Mouse (Mus musculus) lung, embryonic 14.5 days (tissue): ENCODE measurements around the gene Mfsd4a. TPM values are rescaled to one million over a fixed set of nuclear protein-coding genes. Genes with fewer than 3 reads are reported as not detected.

Experiments used
- ATAC-seq: fragments of 200-750 bp; cut with Nextera tagmentation; 2 replicates; pipeline ENCODE4 v1.8.0; 2017; ENCODE audit warnings: mild to moderate bottlenecking, moderate TSS enrichment, moderate library complexity; ENCODE audit not compliant: insufficient read depth
- DNase-seq: peaks from one replicate; pipeline ENCODE4 v3.0.0-alpha.2; 2015
- H3K27ac ChIP-seq: fragments of 300-500 bp; sonication (generic); 2 replicates; pipeline ENCODE4 v1.5.1; 2014; ENCODE audit warnings: low read depth, mild to moderate bottlenecking, moderate library complexity
- H3K27me3 ChIP-seq: fragments of 300-500 bp; sonication (generic); 2 replicates; pipeline ENCODE4 v1.6.1; 2014; ENCODE audit warnings: low read length, control low read depth; ENCODE audit not compliant: insufficient read depth
- H3K36me3 ChIP-seq: fragments of 300-500 bp; sonication (generic); 2 replicates; pipeline ENCODE4 v1.6.1; 2014; ENCODE audit warnings: control low read depth; ENCODE audit not compliant: insufficient read depth
- H3K4me1 ChIP-seq: fragments of 300-500 bp; sonication (generic); 2 replicates; pipeline ENCODE4 v1.6.1; 2014; ENCODE audit warnings: antibody characterized with exemption, control low read depth; ENCODE audit not compliant: insufficient read depth
- H3K4me2 ChIP-seq: fragments of 300-500 bp; sonication (generic); 2 replicates; pipeline ENCODE4 v1.6.1; 2014; ENCODE audit warnings: mild to moderate bottlenecking
- H3K4me3 ChIP-seq: fragments of 300-500 bp; sonication (generic); 2 replicates; pipeline ENCODE4 v1.5.1; 2014; ENCODE audit warnings: low read depth, low read length
- H3K9ac ChIP-seq: fragments of 300-500 bp; sonication (generic); 2 replicates; pipeline ENCODE4 v1.6.1; 2014
- H3K9me3 ChIP-seq: fragments of 300-500 bp; sonication (generic); 2 replicates; pipeline ENCODE4 v1.6.1; 2016; ENCODE audit warnings: low read depth, low read length, control low read depth
- CTCF ChIP-seq: IDR thresholded peaks from 2 replicates; pipeline ENCODE4 v1.5.1; 2016; ENCODE audit warnings: antibody characterized with exemption, low read depth
- WGBS: fragments of 180-500 bp; shearing (Covaris S2); extraction: QIAGEN DNeasy Blood & Tissue Kit; methylation state at CpG from one replicate; pipeline ENCODE4 v1.1.7; 2014; 5-methylcytosine and 5-hydroxymethylcytosine counted together
- polyA plus RNA-seq: library from polyadenylated mRNA; unstranded; fragments of >200 nt; fragmentation: Nextera tagmentation; extraction: Ambion mirVana; gene quantifications from 2 replicates; pipeline ENCODE4 v1.2.1, GENCODE M21; 2014

Mfsd4a gene
- polyA plus RNA-seq, 1 experiment from 2014 or later: 23.8 TPM

GRCm38 (mm10) chr1:132065475-132066172 lies 2.2 kb downstream of the Mfsd4a start:
- Histone ChIP-seq H3K27me3 (peaks cover 41% of the 10 kb centered on the region), H3K36me3 (no peaks in the 10 kb centered on the region), H3K9me3 (no peaks in the 10 kb centered on the region), H3K4me2 (no peak overlapping the region), H3K27ac (no peak overlapping the region), H3K9ac (no peak overlapping the region), H3K4me1 (no peaks in the 10 kb centered on the region), H3K4me3 (no peak overlapping the region)
- DNase-seq (no peak), ATAC-seq (no peak)
- no peak for TF ChIP-seq CTCF
- 68% methylated on average over 8 of the region's 8 CpGs for WGBS

GRCm38 (mm10) chr1:132065001-132065400 lies 2.9 kb downstream of the Mfsd4a start:
- WGBS: 72% methylated on average over 1 of the region's 1 CpGs
- H3K27me3 ChIP-seq: peaks cover 41% of the 10 kb centered on the region

GRCm38 (mm10) chr1:132063096-132063495 lies 4.8 kb downstream of the Mfsd4a start:
- H3K27me3 ChIP-seq: peaks cover 25% of the 10 kb centered on the region
- DNase-seq (no peak), ATAC-seq (no peak)
- no peaks in the 10 kb centered on the region for H3K36me3 ChIP-seq
- H3K9ac ChIP-seq: no peak overlapping the region
- no peak overlapping the region for H3K27ac ChIP-seq
- H3K9me3 ChIP-seq: no peaks in the 10 kb centered on the region
- 73% methylated on average over 4 of the region's 4 CpGs for WGBS
- H3K4me2 ChIP-seq: no peak overlapping the region
- TF ChIP-seq CTCF: no peak
- H3K4me3 ChIP-seq: no peak overlapping the region
- no peaks in the 10 kb centered on the region for H3K4me1 ChIP-seq

More at GRCm38 (mm10) chr1:132065001-132065400, 2.9 kb downstream of the Mfsd4a start:
- Histone ChIP-seq H3K9ac (no peak overlapping the region), H3K4me2 (no peak overlapping the region), H3K9me3 (no peaks in the 10 kb centered on the region), H3K4me1 (no peaks in the 10 kb centered on the region), H3K4me3 (no peak overlapping the region), H3K27ac (no peak overlapping the region), H3K36me3 (no peaks in the 10 kb centered on the region)
- TF ChIP-seq CTCF: no peak
- DNase-seq (no peak), ATAC-seq (no peak)

- H3K9me3 ChIP-seq: no peaks in the 10 kb centered on the region
- no peak overlapping the region for H3K4me2 ChIP-seq
- no peaks in the 10 kb centered on the region for H3K36me3 ChIP-seq
- no peak overlapping the region for H3K9ac ChIP-seq
- no peaks in the 10 kb centered on the region for H3K4me1 ChIP-seq
- H3K4me3 ChIP-seq: no peak overlapping the region
- DNase-seq (no peak), ATAC-seq (no peak)
- WGBS: 35% methylated on average over 6 of the region's 6 CpGs
- TF ChIP-seq CTCF: no peak
- H3K27me3 ChIP-seq: peaks cover 15% of the 10 kb centered on the region
- H3K27ac ChIP-seq: no peak overlapping the region
Observed at GRCm38 (mm10) chr1:132061750-132062541, 5.9 kb downstream of the Mfsd4a start.

GRCm38 (mm10) chr1:132060036-132060769 lies 7.7 kb downstream of the Mfsd4a start:
- 37% methylated on average over 7 of the region's 7 CpGs for WGBS
- H3K4me2 ChIP-seq: no peak overlapping the region
- no peak overlapping the region for H3K4me3 ChIP-seq
- TF ChIP-seq CTCF: no peak
- ATAC-seq (no peak), DNase-seq (no peak)
- no peak overlapping the region for H3K27ac ChIP-seq
- H3K9ac ChIP-seq: no peak overlapping the region
- H3K4me1 ChIP-seq: no peaks in the 10 kb centered on the region
- H3K9me3 ChIP-seq: no peaks in the 10 kb centered on the region
- H3K36me3 ChIP-seq: no peaks in the 10 kb centered on the region
- H3K27me3 ChIP-seq: 0 out of 2 replicates have a peak, but pooled peaks cover 2% of the 10 kb centered on the region

- H3K4me3 ChIP-seq: no peak overlapping the region
- no peak for DNase-seq
- H3K27ac ChIP-seq: no peak overlapping the region
- no peak overlapping the region for H3K9ac ChIP-seq
- no peaks in the 10 kb centered on the region for H3K9me3 ChIP-seq
- H3K27me3 ChIP-seq: no peaks in the 10 kb centered on the region
- no peaks in the 10 kb centered on the region for H3K4me1 ChIP-seq
- H3K4me2 ChIP-seq: no peak overlapping the region
- no peaks in the 10 kb centered on the region for H3K36me3 ChIP-seq
- ATAC-seq: no peak
- TF ChIP-seq CTCF: no peak
- WGBS: 90% methylated on average over 5 of the region's 5 CpGs
Observed at GRCm38 (mm10) chr1:132058558-132058957, 9.3 kb downstream of the Mfsd4a start.

- no peak for DNase-seq
- no peak for TF ChIP-seq CTCF
- H3K27ac ChIP-seq: no peak overlapping the region
- WGBS: 73% methylated on average over 7 of the region's 7 CpGs
- ATAC-seq: no peak
- H3K36me3 ChIP-seq: no peaks in the 10 kb centered on the region
- no peak overlapping the region for H3K9ac ChIP-seq
- H3K4me2 ChIP-seq: no peak overlapping the region
- no peaks in the 10 kb centered on the region for H3K27me3 ChIP-seq
- H3K9me3 ChIP-seq: no peaks in the 10 kb centered on the region
- no peaks in the 10 kb centered on the region for H3K4me1 ChIP-seq
- no peak overlapping the region for H3K4me3 ChIP-seq
Observed at GRCm38 (mm10) chr1:132055054-132055664, 12.7 kb downstream of the Mfsd4a start.
